Mouse (Mus musculus) neutrophil, adult 59 days (primary cell): ENCODE data around the gene Rimbp2. TPM values are rescaled to one million over a fixed set of nuclear protein-coding genes. Genes with fewer than 3 reads are reported as not detected.

Experiments used
- total RNA-seq, 2 experiments: library from RNA; stranded (reverse); gene quantifications; 1 replicate in 1 of 2; 2 replicates in 1 of 2; pipeline ENCODE4 v1.2.4; 2023

Gene Rimbp2
- not detected for total RNA-seq

DNA sequence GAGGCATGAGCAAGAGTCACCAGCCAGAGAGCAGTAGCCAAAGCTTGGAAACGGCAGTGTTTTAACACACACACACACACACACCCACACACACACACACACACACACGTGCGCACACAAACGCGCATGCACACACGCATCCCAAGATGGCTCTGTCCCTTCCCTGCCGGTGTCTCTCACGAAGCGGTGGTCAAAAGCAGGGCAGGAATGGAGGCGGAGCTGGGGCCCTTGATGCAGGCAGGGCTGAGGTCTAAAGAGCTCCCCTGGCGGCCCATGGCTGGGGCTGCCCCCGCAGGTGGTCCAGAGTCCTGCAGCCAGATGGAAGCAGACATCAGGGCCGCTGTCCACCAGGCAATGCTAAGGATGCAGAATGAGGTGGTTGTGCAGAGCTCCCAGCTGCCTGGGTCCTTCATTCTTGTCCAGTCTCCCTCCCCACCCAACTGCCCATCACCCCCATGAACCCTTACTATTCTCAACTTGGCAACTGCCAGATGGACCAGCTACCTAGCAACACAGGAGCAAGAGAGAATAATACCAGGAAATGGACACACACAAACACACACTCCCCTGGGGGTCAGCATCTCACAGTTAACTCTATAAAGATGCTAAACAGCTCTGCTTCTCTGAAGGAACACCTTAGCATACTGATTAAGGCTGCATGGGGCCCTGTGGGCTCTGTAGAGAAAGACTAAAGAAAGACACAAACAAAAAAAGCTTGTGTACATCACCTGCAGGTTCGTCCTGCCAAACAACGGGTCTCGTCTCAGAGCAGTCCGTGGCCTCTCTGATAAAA lies at the start of gene Rimbp2:
Gene Rimbp2 (minus strand): TSS at position 209 of the 793 bp plus-strand sequence.

Other genes starting within 250 kb of the Rimbp2 start
- 10 to 100 TPM; 36.6 to 37.1 TPM for gene Stx2, start 55.1 kb upstream of the Rimbp2 start, total RNA-seq
- gene Ran, start 66.6 kb upstream of the Rimbp2 start, total RNA-seq = 100 to 1,000 TPM; 120 to 121 TPM
- gene Adgrd1, start 143.3 kb upstream of the Rimbp2 start, total RNA-seq = under 1 TPM in 1 of 2 experiments, not detected in 1; 0.11 TPM